Mouse (Mus musculus) B cell, adult 2 months (primary cell): Measurements from ENCODE around the gene Slc44a4.
"Not testable (repeated sequence)": the region's sequence is repeated elsewhere in the genome, so short reads cannot be mapped to it uniquely, and the experiment has no call there.

Experiments used
- DNase-seq, 2 experiments: peaks; one replicate each; pipeline ENCODE4 v3.0.0; 2022

The Slc44a4 gene

GRCm38 (mm10) chr17:34899053-34899889 lies 15.0 kb upstream of the Slc44a4 start:
- peak; percentile 53 to 62 for DNase-seq

DNA sequence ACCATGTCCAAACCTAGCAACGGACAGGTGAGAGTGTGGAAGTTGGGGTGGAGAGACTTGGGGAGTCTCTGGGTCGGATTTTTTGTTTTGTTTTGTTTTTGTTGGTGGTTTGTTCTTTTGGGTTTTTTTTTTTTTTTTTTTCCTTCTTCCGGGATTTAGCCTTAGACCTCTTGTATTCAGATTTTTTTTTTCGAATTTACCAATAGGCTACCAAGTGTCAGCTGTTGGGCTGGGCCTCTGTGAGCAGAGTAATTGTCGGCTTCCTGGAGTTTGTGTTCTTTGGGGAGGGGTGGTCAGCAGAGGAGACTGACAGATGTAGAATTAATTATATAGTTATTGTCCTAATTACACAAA lies 14.4 kb upstream of the Slc44a4 start:
- peak in 1 of 2 experiments; percentile 33 for DNase-seq

DNA sequence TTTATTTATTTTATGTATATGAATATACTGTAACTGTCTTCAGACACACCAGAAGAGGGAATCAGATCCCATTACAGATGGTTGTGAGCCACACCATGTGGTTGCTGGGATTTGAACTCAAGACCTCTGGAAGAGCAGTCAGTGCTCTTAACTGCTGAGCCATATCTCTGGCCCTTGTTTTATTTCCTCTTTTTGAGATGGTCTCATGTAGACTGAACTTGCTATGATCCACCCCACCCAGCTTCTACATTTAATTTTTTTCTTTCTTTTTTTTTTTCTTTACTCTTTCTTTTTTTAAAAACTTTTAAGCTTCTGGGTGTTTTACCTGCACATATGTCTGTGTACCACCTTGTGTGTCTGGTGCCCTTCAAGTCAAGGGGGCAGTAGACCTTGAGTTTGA lies 13.4 kb upstream of the Slc44a4 start:
- DNase-seq, result not testable (repeated sequence)

GRCm38 (mm10) chr17:34901948-34902347 lies 12.3 kb upstream of the Slc44a4 start:
- DNase-seq, result not testable (repeated sequence)

GRCm38 (mm10) chr17:34902895-34903294 lies 11.4 kb upstream of the Slc44a4 start:
- DNase-seq, result no peak

DNA sequence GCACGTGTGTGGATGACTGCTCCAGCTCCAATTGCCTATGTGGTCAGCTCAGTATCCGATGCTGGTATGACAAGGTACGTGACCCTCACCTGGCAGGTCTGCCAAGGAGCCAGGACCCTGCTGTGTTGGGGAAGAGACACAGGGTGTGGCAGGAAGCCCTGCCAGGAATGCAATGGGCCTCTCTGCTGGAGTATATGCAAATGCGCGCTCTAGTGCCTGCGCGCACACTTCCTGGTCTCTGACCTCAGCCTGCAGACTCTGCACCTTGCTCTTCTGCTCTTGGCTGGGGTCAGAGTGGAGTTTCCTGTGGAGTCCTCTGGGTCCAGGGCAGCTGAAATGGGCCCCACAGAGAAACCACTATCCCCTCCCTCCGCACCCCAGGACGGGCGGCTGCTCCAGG lies 3.3 kb upstream of the Slc44a4 start:
- no peak for DNase-seq

DNA sequence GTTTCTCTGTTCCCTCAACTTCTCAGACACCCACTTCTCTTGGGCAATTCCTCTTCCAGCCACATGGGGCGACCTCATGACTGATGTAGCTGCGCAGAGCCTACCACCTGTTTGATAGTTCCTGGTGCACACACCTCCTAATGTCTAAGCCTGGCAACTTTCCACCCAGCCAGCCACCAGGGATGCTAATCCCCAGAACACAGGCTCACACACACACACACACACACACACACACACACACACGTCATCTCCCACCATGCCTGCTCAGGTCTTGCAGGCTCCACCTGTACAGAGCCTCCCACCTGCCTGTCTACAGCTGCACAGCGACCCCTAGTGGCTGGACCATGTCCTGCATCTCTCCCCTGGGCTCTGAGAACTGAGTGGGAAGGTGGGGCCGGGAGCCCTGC lies 2.3 kb upstream of the Slc44a4 start:
- peak; percentile 95 to 96 for DNase-seq

GRCm38 (mm10) chr17:34915410-34915831 lies 1.2 kb downstream of the Slc44a4 start:
- DNase-seq, result no peak

DNA sequence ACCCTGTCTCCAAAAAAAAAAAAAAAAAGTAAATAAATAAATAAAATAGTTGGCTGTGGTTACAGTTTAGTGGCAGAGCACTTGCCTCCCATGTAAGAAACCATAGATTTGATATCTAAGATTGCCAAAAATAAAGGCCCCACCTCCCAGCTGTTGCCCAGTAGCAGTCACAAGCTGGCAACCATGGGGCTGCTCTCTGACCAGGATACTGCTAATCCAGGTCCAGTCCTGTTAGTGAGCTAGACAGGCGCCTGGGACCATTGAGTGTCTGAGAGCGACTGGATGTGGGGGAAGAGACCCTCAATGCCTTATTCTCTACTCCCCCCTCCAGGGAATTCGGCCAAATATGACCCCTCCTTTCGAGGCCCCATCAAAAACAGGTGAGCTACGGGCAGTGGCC lies 2.0 kb downstream of the Slc44a4 start:
- DNase-seq, result no peak

DNA sequence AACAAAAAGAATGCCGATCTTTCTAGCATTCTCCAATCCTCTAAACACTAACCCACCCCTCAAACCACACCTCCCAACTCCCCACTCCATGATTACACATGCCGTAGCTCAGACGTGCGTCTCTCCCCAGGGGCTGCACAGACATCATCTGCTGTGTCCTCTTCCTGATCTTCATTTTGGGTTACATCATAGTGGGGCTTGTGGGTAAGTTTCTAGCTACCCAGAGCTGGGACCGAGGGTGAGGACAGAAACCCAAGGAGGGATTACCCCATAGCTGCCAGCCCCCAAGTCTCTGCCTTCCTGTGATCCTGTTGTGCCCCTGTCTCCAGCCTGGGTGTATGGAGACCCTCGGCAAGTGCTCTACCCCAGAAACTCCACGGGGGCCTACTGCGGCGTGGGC lies 2.9 kb downstream of the Slc44a4 start:
- no peak for DNase-seq

GRCm38 (mm10) chr17:34922939-34923338 lies 8.7 kb downstream of the Slc44a4 start:
- DNase-seq, result peak; percentile 28 to 30

- no peak for DNase-seq
Observed at GRCm38 (mm10) chr17:34924258-34924657, 10.0 kb downstream of the Slc44a4 start.

- DNase-seq, result no peak
Observed at GRCm38 (mm10) chr17:34927306-34928019, 13.2 kb downstream of the Slc44a4 start.

DNA sequence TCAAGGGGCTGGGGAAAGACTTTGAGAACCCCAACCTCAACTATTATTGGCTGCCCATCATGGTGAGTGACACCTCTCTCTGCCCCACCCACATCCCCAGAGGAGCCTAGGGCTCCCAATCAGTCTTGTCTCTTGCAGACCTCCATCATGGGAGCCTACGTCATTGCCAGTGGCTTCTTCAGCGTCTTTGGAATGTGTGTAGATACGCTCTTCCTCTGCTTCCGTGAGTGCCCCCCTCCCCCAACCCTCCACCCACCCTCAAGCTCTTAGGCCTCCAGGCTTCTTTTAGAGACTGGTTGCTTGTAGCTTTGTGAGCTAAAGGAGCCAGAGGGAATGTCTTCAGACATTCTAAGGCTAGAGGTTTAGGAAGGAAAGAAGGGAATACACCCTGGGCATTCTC lies 14.6 kb downstream of the Slc44a4 start:
- no peak for DNase-seq

DNA sequence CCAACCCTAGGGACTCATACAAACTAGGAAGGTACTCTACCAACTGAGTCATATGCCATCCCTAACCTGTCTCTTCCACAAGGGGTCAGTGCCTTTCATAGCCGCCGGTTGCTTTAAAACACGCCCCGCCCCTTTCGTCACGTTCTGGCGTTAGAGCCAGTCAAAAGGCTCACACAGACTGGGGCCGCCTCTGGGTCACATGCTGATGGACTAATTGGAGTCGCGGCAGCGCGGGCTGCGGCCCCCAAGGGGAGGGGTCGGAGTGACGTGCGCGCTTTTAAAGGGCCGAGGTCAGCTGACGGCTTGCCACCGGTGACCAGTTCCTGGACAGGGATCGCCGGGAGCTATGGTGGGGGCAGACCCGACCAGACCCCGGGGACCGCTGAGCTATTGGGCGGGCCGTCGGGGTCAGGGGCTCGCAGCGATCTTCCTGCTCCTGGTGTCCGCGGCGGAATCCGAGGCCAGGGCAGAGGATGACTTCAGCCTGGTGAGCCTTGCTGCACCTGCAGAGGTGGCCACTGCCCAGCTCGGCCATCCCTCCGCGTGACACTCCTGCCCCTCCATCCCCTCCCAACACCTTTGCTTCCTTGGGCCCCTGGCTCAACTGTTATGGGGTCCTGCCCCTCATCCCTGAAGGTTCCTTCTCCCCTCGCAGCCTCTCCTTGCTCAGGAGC lies 16.9 kb downstream of the Slc44a4 start, which contains the start of gene Neu1:
Neu1 (plus strand) TSS at position 193 of the 674 bp plus-strand sequence.
- DNase-seq, result peak; percentile 96 to 97

DNA sequence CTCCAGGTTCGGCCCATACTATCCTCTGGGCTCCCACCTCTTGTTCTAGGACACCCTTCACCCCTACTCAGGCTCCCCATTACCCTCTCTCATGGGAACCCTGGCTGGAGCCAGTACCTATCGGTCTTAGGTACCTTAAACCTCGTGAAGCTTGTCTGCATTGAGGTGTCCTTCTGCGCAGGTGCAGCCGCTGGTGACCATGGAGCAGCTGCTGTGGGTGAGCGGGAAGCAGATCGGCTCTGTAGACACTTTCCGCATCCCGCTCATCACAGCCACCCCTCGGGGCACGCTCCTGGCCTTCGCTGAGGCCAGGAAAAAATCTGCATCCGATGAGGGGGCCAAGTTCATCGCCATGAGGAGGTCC lies 17.5 kb downstream of the Slc44a4 start:
- peak; percentile 57 to 58 for DNase-seq

DNA sequence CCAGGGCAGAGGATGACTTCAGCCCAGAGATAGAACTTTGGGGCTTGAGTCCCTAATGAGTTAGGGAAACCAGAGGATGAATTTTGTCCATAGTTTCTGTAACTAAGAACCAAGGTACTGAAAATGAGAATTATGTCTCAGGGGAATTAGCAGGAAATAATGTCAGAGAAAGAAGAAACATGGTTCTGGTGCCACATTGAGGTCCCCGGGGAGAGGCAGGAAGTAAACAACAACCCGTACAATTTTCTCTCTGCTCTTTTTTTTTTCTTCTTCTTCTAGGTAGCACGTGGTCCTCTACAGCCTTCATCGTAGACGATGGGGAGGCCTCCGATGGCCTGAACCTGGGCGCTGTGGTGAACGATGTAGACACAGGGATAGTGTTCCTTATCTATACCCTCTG lies 18.0 kb downstream of the Slc44a4 start:
- peak; percentile 74 to 82 for DNase-seq

DNA sequence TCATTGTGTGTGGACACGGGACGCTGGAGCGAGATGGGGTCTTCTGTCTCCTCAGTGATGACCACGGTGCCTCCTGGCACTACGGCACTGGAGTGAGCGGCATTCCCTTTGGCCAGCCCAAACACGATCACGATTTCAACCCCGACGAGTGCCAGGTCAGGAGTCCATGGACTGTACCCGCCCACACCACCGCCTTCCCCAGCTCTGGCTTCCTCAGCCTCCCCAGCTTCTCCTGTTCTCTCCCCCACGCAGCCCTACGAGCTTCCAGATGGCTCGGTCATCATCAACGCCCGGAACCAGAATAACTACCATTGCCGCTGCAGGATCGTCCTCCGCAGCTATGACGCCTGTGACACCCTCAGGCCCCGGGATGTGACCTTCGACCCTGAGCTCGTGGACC lies 19.8 kb downstream of the Slc44a4 start:
- no peak for DNase-seq

DNA sequence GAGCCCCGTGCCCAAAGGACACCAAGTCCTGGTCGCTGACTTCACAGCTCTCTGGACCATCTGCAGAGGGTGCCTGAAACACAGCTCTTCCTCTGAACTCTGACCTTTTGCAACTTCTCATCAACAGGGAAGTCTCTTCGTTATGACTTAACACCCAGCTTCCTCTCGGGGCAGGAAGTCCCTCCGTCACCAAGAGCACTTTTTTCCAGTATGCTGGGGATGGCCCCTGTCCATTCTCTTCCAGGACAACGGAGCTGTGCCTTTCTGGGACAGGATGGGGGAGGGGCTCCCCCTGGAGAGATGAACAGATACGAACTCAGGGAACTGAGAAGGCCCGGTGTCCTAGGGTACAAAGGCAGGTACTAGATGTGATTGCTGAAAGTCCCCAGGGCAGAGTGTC lies 20.6 kb downstream of the Slc44a4 start:
- DNase-seq, result no peak

DNA sequence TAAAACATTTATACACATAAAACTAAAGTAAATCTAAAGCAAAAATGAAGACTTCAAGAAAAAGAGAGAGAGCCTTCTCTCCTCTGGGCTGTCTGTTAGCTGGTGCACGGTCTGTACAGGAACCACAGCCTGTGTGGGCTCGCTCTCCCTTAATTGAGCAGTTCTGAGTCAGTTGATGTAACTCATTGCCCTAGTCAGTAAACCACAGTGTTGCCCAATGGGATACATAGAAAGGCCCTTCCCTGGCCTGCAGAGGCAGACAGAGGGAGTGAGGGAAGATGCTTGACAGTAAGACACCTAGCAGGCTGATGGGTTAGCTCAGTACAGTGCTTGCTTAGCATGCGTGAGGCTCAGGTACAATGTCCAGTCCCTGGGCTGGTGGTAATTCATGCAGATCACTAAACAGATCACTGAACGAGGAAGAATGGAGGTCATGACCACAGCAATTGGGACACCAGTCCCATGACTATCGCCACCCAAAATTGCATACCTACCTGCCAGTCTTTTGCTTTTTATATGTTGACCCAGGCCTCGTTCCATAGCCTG lies 23.8 kb downstream of the Slc44a4 start:
- no peak for DNase-seq

GRCm38 (mm10) chr17:34941344-34942041 lies 27.2 kb downstream of the Slc44a4 start:
- DNase-seq, result no peak

DNA sequence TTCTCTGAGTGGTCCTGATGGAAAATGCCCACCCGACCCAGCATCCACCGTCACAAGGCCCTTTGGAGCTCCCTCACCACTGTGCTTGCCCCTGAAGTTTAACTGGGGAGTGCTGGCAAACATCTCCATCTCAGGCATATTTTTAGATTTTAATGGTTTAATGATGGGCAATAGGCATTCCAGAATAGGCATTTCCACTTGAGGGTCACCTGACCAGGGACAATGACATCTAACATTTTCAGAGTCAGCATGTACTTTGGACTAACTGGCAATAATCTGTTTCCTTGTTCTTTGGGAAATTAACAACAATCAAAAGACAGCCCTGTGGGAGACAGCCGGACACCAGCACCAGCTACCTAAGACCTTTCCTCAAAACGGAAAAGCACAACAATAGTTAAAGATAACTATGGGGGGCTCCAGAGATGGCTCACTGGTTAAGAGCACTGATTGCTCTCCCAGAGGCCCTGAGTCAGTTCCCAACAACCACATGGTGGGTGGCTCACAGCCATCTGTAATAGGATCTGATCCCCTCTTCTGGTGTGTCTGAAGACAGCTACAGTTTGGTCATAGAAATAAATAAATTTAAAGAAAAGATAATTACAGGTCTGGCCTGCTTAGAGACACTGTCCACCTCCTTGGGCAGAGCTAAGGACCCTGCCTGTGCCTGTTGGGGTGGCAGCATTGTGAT lies 29.0 kb downstream of the Slc44a4 start:
- no peak for DNase-seq
